Mouse (Mus musculus) urinary bladder, postnatal 25 days (tissue): Measurements from ENCODE around the gene Aoc3.
"Not testable (repeated sequence)": the region's sequence is repeated elsewhere in the genome, so short reads cannot be mapped to it uniquely, and the experiment has no call there.

ENCODE experiments used
- DNase-seq: peaks from one replicate; pipeline ENCODE4 v3.0.0; 2022; ENCODE audit warnings: low spot score

Gene Aoc3

GRCm38 (mm10) chr11:101330371-101330924, at the start of gene Aoc3:
Gene Aoc3 (plus strand): TSS chr11:101330605.
- no peak for DNase-seq

- DNase-seq, result no peak
These were observed 49.6 kb upstream of the Aoc3 start for GRCm38 (mm10) chr11:101280837-101281236.

DNA sequence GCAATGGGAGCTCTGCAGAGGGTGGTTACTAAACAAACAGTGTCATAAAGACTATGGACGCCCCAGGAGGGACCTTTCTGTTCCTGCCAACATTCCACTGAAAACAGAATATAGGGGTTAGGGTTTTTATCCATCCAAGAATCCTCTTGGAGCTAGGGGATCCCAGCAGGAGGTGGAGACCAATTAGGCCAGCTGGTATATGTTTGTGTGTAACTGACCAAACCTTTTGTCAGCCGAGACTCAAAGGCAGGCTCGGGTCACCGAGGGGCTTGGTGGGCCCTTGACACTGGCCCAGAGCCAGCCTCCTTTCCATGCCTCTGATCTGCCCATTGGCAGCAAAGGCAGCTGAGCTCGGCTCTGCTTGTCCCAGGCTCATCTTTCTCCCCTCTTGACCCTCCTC, 47.5 kb upstream of the Aoc3 start:
- no peak for DNase-seq

- DNase-seq, result no peak
These were observed 46.6 kb upstream of the Aoc3 start for GRCm38 (mm10) chr11:101283805-101284204.

DNA sequence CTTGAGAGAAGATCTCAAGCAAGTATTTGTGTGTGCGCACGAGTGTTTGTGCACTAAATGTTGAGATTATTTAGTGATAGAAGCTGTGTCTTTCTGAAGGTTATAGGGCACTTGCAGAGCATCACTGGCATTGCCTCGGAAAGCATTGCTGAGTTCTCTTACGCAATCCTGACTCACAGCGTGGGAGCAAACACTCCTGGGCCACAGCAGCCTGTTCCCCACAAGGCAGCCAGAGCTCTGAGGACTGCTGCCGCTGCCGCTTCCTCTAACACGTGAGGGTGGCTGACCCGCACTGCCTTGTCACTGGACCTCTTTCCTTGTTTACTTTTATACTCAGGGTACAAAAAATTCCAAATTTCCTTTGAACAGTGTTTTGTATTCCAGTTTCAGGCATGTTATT, 43.1 kb upstream of the Aoc3 start:
- no peak for DNase-seq

DNA sequence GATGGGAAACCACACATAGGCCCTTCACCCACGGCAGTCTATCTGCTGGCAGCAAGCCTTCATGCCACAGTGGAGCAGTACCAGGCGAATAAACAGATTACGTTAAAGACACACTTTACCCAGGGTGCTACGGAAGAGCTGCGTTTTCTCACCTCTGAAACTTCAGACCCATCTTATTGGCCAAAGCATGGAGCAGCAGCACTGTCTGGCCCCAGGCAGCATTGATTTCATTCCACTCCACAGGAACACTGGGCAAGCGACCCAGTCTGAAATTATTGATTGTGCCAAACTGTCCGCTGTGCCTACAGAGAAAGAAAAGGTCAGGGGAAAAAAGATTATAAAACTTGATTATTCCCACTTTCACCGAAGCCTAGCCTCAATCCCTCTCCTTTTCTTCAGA, 39.2 kb upstream of the Aoc3 start:
- no peak for DNase-seq

DNA sequence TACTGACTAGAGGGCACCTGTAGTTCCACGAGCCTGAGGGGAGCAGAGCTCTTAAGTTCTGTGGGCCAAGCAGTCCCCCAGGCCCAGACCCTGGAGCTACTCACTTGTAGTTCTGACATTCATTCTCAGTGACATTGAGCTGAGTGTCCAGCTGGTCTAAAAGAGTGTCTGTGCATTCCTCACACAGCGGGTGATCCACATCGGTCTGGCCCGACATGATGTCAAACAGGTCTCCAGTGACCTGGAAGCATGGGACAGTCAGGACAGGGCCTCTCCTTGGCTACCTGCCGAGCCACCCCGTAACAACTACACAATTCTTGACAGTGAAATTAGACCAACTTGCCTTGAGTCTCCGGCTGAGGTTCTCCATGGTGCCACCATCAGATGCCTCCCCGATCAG, 35.2 kb upstream of the Aoc3 start:
- no peak for DNase-seq

- no peak for DNase-seq
These were observed 29.5 kb upstream of the Aoc3 start for GRCm38 (mm10) chr11:101300881-101301280.

DNA sequence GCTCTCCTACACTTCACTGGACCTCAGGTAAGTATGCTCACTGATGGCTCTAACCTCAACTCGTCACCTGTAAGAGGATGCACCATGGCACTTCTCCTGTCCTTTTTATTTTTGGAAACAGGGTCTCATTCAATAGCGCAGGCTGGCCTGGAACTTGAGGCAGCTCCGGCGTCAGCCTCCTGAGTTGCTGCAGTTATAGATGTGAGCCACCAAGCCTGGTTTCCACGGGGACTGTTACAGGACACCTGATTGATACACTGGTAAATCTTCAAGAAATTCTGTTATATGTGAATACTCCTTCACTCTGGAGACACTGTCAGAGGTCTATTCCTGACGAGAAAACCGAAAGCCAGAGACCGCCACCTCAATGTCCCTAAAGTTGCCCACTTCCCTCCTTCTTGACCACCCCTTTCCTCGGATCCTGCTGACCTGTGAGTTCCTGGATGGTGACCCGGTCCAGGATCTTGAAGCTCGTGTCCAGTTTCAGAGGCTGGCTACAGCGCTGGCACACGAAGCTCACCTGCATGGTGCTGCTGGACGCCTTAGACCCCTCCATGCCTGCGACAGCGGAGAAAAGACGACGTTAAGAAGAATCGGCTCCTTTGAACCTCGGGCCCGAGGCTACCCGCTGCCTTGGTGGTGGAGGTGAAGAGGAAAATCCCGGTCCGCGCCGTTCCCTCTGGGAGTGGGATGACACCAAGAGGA, 29.0 kb upstream of the Aoc3 start:
- no peak for DNase-seq

GRCm38 (mm10) chr11:101302004-101302798, 28.2 kb upstream of the Aoc3 start, which contains the start of gene Becn1:
Gene Becn1 (minus strand): TSS chr11:101302286.
- DNase-seq, result peak; percentile 99

- DNase-seq, result no peak
These were observed 22.7 kb upstream of the Aoc3 start for GRCm38 (mm10) chr11:101307744-101308143.

DNA sequence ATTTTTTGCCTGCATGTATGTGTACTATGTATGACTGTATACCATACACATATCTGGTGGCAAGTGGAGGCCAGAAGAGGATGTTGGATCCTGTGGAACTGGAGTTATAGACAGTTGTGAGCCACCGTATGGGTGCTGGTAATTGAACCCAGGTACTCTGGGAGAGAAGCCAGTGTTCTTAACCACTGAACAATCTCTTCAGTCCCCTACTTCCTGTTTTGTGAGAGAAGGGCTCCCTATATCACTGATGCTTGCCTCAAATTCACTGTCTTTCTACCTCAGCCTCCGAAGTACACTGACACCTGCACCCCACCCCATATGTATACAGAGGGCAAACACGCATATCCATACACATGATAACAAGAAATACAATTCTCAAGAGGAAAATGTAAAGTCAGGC, 19.3 kb upstream of the Aoc3 start:
- no peak for DNase-seq

DNA sequence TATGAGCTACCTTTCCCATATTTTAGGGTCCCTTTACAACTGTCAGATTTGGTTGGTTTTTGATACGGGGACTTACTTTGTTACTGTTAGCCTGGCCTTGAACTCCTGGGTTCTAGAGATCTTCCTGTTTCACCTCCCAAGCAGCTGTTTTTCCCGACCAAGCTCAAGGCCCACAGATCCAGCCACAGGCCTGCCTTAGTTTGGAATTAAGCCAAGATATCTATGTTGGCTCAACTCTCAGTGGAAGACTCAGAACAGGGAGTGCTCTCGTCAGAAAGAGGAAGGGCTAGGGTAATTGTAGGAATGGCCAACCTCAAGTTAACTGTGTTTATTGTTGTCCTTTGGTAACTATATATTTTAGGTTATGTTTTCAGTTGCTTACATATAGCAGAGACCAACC, 18.3 kb upstream of the Aoc3 start:
- no peak for DNase-seq

GRCm38 (mm10) chr11:101314567-101314966, 15.8 kb upstream of the Aoc3 start:
- no peak for DNase-seq

DNA sequence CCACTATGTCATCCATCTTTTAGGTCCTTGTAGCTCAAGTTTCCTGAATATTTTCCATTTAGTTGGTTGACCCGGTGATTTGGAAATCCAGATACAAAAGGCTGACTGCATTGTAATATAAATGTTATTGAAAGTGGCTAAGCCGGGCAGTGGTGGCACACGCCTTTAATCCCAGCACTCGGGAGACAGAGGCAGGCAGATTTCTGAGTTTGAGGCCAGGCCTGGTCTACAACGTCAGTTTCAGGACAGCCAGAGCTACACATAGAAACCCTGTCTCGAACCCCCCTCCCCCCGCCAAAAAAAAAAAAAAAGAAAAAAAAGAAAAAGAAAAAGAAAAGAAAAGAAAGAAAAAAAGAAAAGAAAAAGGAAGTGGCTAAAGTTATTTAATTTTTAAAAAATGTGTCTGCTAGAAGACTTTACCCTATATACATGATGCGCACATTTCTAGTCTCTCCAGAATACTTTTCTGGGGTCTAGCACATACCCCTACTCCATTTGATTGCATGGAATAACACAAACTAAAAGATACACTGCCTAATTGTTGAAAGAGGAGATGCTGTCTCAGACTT, 15.2 kb upstream of the Aoc3 start:
- no peak for DNase-seq

GRCm38 (mm10) chr11:101315665-101316500, 14.5 kb upstream of the Aoc3 start, which contains the start of gene Psme3:
Gene Psme3 (plus strand): TSS chr11:101316213.
- peak; percentile 89 for DNase-seq

DNA sequence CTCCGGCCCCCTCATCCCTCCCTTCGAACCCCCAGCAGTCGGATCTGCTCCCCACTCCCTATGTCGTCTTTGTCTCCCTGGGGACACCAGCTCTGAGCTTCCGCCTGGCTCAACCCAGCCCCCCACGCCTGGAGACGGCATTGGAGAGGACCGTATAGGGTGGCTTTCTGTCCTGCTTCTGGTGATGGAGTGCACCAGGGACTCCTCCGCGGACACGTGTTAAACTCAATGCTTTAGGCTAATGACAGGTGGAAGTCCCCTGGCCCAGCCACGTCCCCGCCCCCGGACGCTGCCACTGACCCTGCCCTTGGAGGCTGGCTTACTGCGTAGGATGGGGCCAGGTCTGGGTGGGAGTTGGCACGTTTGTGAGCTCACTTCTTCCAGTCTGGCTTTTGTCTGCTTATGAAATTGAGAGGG, 13.9 kb upstream of the Aoc3 start:
- DNase-seq, result peak; percentile 19

DNA sequence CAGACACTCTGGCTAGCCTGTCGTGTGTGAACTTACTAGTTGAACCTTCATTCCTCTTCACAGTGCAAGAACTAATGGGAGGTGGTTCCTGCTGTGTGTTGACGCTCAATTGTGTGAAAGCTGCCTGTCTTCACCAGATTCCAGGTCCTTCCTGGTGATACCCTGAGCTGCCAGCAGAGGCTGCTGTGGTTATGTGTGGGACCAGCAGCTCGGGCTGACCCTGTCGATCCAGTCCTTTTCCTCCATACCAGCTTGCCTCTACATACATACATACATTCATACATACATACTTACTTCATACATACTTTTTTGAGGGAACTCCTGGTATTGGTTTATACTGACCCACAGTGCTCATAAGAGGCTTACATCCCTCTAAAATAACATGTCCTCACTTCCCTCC, 6.8 kb upstream of the Aoc3 start:
- DNase-seq, result peak; percentile 55

DNA sequence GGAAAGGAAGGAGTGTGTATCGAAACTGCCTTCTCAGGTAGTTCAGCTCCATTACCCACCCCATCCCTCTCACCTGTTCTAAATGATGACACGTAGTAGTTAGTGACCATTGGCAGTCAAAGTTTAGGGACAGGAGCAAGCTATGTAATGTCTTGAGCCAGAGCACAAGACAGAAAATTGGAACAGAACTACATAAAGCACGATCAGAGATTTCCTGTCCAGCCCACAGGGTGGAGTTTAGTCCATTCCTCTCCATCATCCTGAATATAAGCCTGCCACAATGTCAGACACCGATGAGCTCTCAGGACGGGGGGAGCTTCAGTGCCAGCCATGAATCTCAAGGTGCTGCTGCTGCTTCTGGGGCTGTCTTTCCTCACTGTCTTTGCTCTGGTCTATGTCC, 5.6 kb upstream of the Aoc3 start, which contains the start of gene Aoc2:
Gene Aoc2 (plus strand): TSS at position 301 of the 400 bp plus-strand sequence.
- DNase-seq, result no peak

- not testable (repeated sequence) for DNase-seq
These were observed 5.2 kb upstream of the Aoc3 start for GRCm38 (mm10) chr11:101325201-101325600.

GRCm38 (mm10) chr11:101326147-101326546, 4.3 kb upstream of the Aoc3 start:
- DNase-seq, result no peak

DNA sequence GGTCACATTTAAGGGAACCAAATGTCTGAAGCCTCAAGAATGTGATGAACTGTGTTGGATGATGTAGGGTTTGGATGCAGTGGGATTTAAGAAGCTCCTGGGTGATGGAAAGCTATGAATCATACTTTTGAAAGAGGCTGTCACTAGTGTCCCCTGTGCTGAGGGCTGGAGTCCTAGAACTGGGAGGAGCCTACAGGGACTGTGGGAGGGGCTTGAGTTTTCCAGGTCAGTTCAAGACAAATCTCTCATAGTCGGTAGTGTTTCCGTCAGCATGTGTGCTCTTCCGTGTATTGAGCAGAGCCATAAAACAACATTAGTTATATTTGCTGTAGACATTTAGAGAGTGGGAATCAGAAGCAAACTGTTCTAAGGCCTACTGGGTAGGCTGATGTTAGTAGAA, 3.1 kb upstream of the Aoc3 start:
- no peak for DNase-seq
